Mouse (Mus musculus) embryonic facial prominence, embryonic 10.5 days (tissue): ENCODE data around the gene Lnx1. TPM values are rescaled to one million over a fixed set of nuclear protein-coding genes. Genes with fewer than 3 reads are reported as not detected.

Experiments
- DNase-seq: peaks from one replicate; pipeline ENCODE4 v3.0.0-alpha.2; 2017; ENCODE audit warnings: low spot score
- H3K27ac ChIP-seq: fragments of 300-500 bp; sonication (generic); replicated peaks from 2 replicates; pipeline ENCODE4 v1.5.1; 2016; ENCODE audit warnings: mild to moderate bottlenecking
- H3K27me3 ChIP-seq: fragments of 300-500 bp; sonication (generic); replicated peaks from 2 replicates; pipeline ENCODE4 v1.6.1; 2016; ENCODE audit warnings: low read depth, mild to moderate bottlenecking; ENCODE audit not compliant: poor library complexity, severe bottlenecking
- H3K36me3 ChIP-seq: fragments of 300-500 bp; sonication (generic); replicated peaks from 2 replicates; pipeline ENCODE4 v1.6.1; 2016; ENCODE audit warnings: mild to moderate bottlenecking, moderate library complexity
- H3K4me1 ChIP-seq: fragments of 300-500 bp; sonication (generic); 2 replicates; pipeline ENCODE4 v1.6.1; 2016
- H3K4me3 ChIP-seq: fragments of 300-500 bp; sonication (generic); 2 replicates; pipeline ENCODE4 v1.5.1; 2016; ENCODE audit warnings: mild to moderate bottlenecking, moderate library complexity
- H3K9me3 ChIP-seq: fragments of 300-500 bp; sonication (generic); 2 replicates; pipeline ENCODE4 v1.6.1; 2016; ENCODE audit warnings: mild to moderate bottlenecking
- WGBS: fragments of 180-500 bp; shearing (Covaris S2); methylation state at CpG from one replicate; pipeline ENCODE4 v1.1.7; 2016; 5-methylcytosine and 5-hydroxymethylcytosine counted together
- polyA plus RNA-seq: library from polyadenylated mRNA; unstranded; fragments of >200 nt; fragmentation: Nextera tagmentation; extraction: Ambion mirVana; gene quantifications from 2 replicates; pipeline ENCODE4 v1.2.1, GENCODE M21; 2016

The Lnx1 gene
- polyA plus RNA-seq, 1 experiment from 2014 or later = 1.7 TPM

- no peaks in the 10 kb centered on the region for H3K36me3 ChIP-seq
- no peaks in the 10 kb centered on the region for H3K27me3 ChIP-seq
- peaks cover 20% of the 10 kb centered on the region for H3K4me1 ChIP-seq
- no peak overlapping the region for H3K4me3 ChIP-seq
- H3K27ac ChIP-seq = no peak overlapping the region
- WGBS = 65% methylated on average over 2 of the region's 2 CpGs
- H3K9me3 ChIP-seq = no peaks in the 10 kb centered on the region
- DNase-seq = no peak
These were observed 8.9 kb downstream of the Lnx1 start for GRCm38 (mm10) chr5:74693836-74694235.

GRCm38 (mm10) chr5:74692411-74693090, 10.2 kb downstream of the Lnx1 start:
- Histone ChIP-seq H3K36me3 (no peaks in the 10 kb centered on the region), H3K4me1 (peaks cover 20% of the 10 kb centered on the region), H3K9me3 (no peaks in the 10 kb centered on the region), H3K27me3 (no peaks in the 10 kb centered on the region), H3K27ac (no peak overlapping the region), H3K4me3 (no peak overlapping the region)
- 89% methylated on average over 6 of the region's 6 CpGs for WGBS
- DNase-seq = no peak

GRCm38 (mm10) chr5:74688822-74689221, 13.9 kb downstream of the Lnx1 start:
- 90% methylated on average over 2 of the region's 2 CpGs for WGBS
- DNase-seq = no peak
- Histone ChIP-seq H3K27ac (no peak overlapping the region), H3K4me3 (no peak overlapping the region), H3K9me3 (no peaks in the 10 kb centered on the region), H3K36me3 (no peaks in the 10 kb centered on the region), H3K27me3 (no peaks in the 10 kb centered on the region), H3K4me1 (peaks cover 7% of the 10 kb centered on the region)

GRCm38 (mm10) chr5:74684944-74685343, 17.8 kb downstream of the Lnx1 start:
- H3K4me1 ChIP-seq = no peaks in the 10 kb centered on the region; the same call in 1 of the 2 replicates
- no peak for DNase-seq
- H3K27me3 ChIP-seq = no peaks in the 10 kb centered on the region
- no peaks in the 10 kb centered on the region for H3K9me3 ChIP-seq
- no peak overlapping the region for H3K4me3 ChIP-seq
- H3K36me3 ChIP-seq = no peaks in the 10 kb centered on the region
- WGBS = 85% methylated on average over 5 of the region's 5 CpGs
- H3K27ac ChIP-seq = no peak overlapping the region

GRCm38 (mm10) chr5:74683832-74684231, 18.9 kb downstream of the Lnx1 start:
- Histone ChIP-seq H3K4me3 (no peak overlapping the region), H3K9me3 (no peaks in the 10 kb centered on the region), H3K36me3 (no peaks in the 10 kb centered on the region), H3K27ac (no peak overlapping the region), H3K27me3 (no peaks in the 10 kb centered on the region), H3K4me1 (no peaks in the 10 kb centered on the region; the same call in 1 of the 2 replicates)
- DNase-seq = no peak
- 74% methylated on average over 2 of the region's 2 CpGs for WGBS

GRCm38 (mm10) chr5:74682735-74683134, 20.0 kb downstream of the Lnx1 start:
- H3K9me3 ChIP-seq = no peaks in the 10 kb centered on the region
- no peak overlapping the region for H3K4me3 ChIP-seq
- no peaks in the 10 kb centered on the region; the same call in 1 of the 2 replicates for H3K4me1 ChIP-seq
- DNase-seq = no peak
- no peak overlapping the region for H3K27ac ChIP-seq
- no peaks in the 10 kb centered on the region for H3K27me3 ChIP-seq
- WGBS = 96% methylated on average over 1 of the region's 1 CpGs
- no peaks in the 10 kb centered on the region for H3K36me3 ChIP-seq

- no peak for DNase-seq
- Histone ChIP-seq H3K4me3 (no peak overlapping the region), H3K27me3 (no peaks in the 10 kb centered on the region), H3K9me3 (no peaks in the 10 kb centered on the region), H3K36me3 (no peaks in the 10 kb centered on the region), H3K27ac (no peak overlapping the region), H3K4me1 (peaks cover 3% of the 10 kb centered on the region; the same call in 1 of the 2 replicates)
- WGBS = 89% methylated on average over 7 of the region's 7 CpGs
These were observed 23.1 kb downstream of the Lnx1 start for GRCm38 (mm10) chr5:74679631-74680030.

- DNase-seq = no peak
- H3K4me1 ChIP-seq = peaks cover 3% of the 10 kb centered on the region; the same call in 1 of the 2 replicates
- no peaks in the 10 kb centered on the region for H3K36me3 ChIP-seq
- no peak overlapping the region for H3K4me3 ChIP-seq
- no peaks in the 10 kb centered on the region for H3K9me3 ChIP-seq
- 93% methylated on average over 5 of the region's 5 CpGs for WGBS
- no peak overlapping the region for H3K27ac ChIP-seq
- no peaks in the 10 kb centered on the region for H3K27me3 ChIP-seq
These were observed 24.0 kb downstream of the Lnx1 start for GRCm38 (mm10) chr5:74678693-74679092.

- Histone ChIP-seq H3K9me3 (no peaks in the 10 kb centered on the region), H3K27me3 (no peaks in the 10 kb centered on the region), H3K36me3 (no peaks in the 10 kb centered on the region), H3K4me1 (peaks cover 3% of the 10 kb centered on the region; the same call in 1 of the 2 replicates), H3K4me3 (no peak overlapping the region), H3K27ac (no peak overlapping the region)
- no peak for DNase-seq
- 77% methylated on average over 19 of the region's 19 CpGs for WGBS
These were observed 25.0 kb downstream of the Lnx1 start for GRCm38 (mm10) chr5:74677399-74678338.

- Histone ChIP-seq H3K27me3 (no peaks in the 10 kb centered on the region), H3K36me3 (no peaks in the 10 kb centered on the region), H3K9me3 (no peaks in the 10 kb centered on the region), H3K4me1 (peaks cover 3% of the 10 kb centered on the region; the same call in 1 of the 2 replicates), H3K4me3 (no peak overlapping the region), H3K27ac (no peak overlapping the region)
- no peak for DNase-seq
- 88% methylated on average over 5 of the region's 5 CpGs for whole genome bisulfite sequencing
These were observed 30.2 kb downstream of the Lnx1 start for GRCm38 (mm10) chr5:74672556-74672955.

GRCm38 (mm10) chr5:74670877-74671276, 31.8 kb downstream of the Lnx1 start:
- Histone ChIP-seq H3K27ac (no peak overlapping the region), H3K4me1 (peaks cover 1% of the 10 kb centered on the region; the same call in 1 of the 2 replicates), H3K4me3 (no peak overlapping the region), H3K27me3 (no peaks in the 10 kb centered on the region), H3K36me3 (no peaks in the 10 kb centered on the region), H3K9me3 (no peaks in the 10 kb centered on the region)
- 84% methylated on average over 3 of the region's 3 CpGs for WGBS
- DNase-seq = no peak

- H3K9me3 ChIP-seq = no peaks in the 10 kb centered on the region
- H3K4me1 ChIP-seq = no peaks in the 10 kb centered on the region
- H3K4me3 ChIP-seq = no peak overlapping the region
- no peaks in the 10 kb centered on the region for H3K27me3 ChIP-seq
- WGBS = 87% methylated on average over 6 of the region's 6 CpGs
- DNase-seq = no peak
- H3K27ac ChIP-seq = no peak overlapping the region
- H3K36me3 ChIP-seq = no peaks in the 10 kb centered on the region
These were observed 32.8 kb downstream of the Lnx1 start for GRCm38 (mm10) chr5:74669925-74670324.
